Mouse (Mus musculus): ENCODE data around the gene Dst.

The Dst gene

GRCm38 (mm10) chr1:34129691-34130090 is 221.7 kb downstream of the Dst start:
- DNase-seq (ENCODE audit: low spot score) = no peak

- no peak for DNase-seq (ENCODE audit: low spot score)
These were observed 222.8 kb downstream of the Dst start for GRCm38 (mm10) chr1:34130804-34131203.

GRCm38 (mm10) chr1:34132875-34133274 is 224.8 kb downstream of the Dst start:
- no peak for DNase-seq (ENCODE audit: low spot score)

GRCm38 (mm10) chr1:34135535-34135934 is 227.5 kb downstream of the Dst start:
- DNase-seq (ENCODE audit: low spot score) = no peak

- DNase-seq (ENCODE audit: low spot score) = no peak
These were observed 231.3 kb downstream of the Dst start for GRCm38 (mm10) chr1:34139191-34139853.

- DNase-seq (ENCODE audit: low spot score) = no peak
These were observed 231.9 kb downstream of the Dst start for GRCm38 (mm10) chr1:34139871-34140471.

- DNase-seq (ENCODE audit: low spot score) = no peak
These were observed 232.7 kb downstream of the Dst start for GRCm38 (mm10) chr1:34140686-34141085.

GRCm38 (mm10) chr1:34142951-34143580 is 235.0 kb downstream of the Dst start:
- DNase-seq (ENCODE audit: low spot score) = no peak

GRCm38 (mm10) chr1:34144826-34145225 is 236.8 kb downstream of the Dst start:
- no peak for DNase-seq (ENCODE audit: low spot score)

GRCm38 (mm10) chr1:34148039-34148438 is 240.0 kb downstream of the Dst start:
- no peak for DNase-seq (ENCODE audit: low spot score)

GRCm38 (mm10) chr1:34150416-34151093 is 242.5 kb downstream of the Dst start:
- DNase-seq (ENCODE audit: low spot score) = no peak

GRCm38 (mm10) chr1:34152683-34153082 is 244.7 kb downstream of the Dst start:
- no peak for DNase-seq (ENCODE audit: low spot score)

- DNase-seq (ENCODE audit: low spot score) = no peak
These were observed 248.0 kb downstream of the Dst start for GRCm38 (mm10) chr1:34156058-34156457.

GRCm38 (mm10) chr1:34157702-34158101 is 249.7 kb downstream of the Dst start:
- no peak for DNase-seq (ENCODE audit: low spot score)

- DNase-seq (ENCODE audit: low spot score) = no peak
These were observed 250.8 kb downstream of the Dst start for GRCm38 (mm10) chr1:34158822-34159221.

- no peak for DNase-seq (ENCODE audit: low spot score)
These were observed 251.9 kb downstream of the Dst start for GRCm38 (mm10) chr1:34159898-34160297.

- DNase-seq (ENCODE audit: low spot score) = no peak
These were observed 256.7 kb downstream of the Dst start for GRCm38 (mm10) chr1:34164616-34165295.

- DNase-seq (ENCODE audit: low spot score) = no peak
These were observed 257.9 kb downstream of the Dst start for GRCm38 (mm10) chr1:34165926-34166325.

- DNase-seq (ENCODE audit: low spot score) = no peak
These were observed 259.4 kb downstream of the Dst start for GRCm38 (mm10) chr1:34167151-34168057.

- DNase-seq (ENCODE audit: low spot score) = no peak
These were observed 261.1 kb downstream of the Dst start for GRCm38 (mm10) chr1:34169086-34169485.

GRCm38 (mm10) chr1:34174517-34174916 is 266.5 kb downstream of the Dst start:
- no peak for DNase-seq (ENCODE audit: low spot score)
